Mouse (Mus musculus) heart, postnatal 25 days (tissue): ENCODE data around the gene Mamdc2. TPM values are rescaled to one million over a fixed set of nuclear protein-coding genes. Genes with fewer than 3 reads are reported as not detected.
"Not testable (repeated sequence)": the region's sequence is repeated elsewhere in the genome, so short reads cannot be mapped to it uniquely, and the experiment has no call there.

ENCODE experiments used
- DNase-seq: peaks from one replicate; pipeline ENCODE4 v3.0.0; 2022; ENCODE audit warnings: low spot score
- intact Hi-C: fragments of 180-260 bp; cut with DNase I; formaldehyde crosslinking; loops from one replicate; pipeline ENCODE4 v1.15.1; 2025
- total RNA-seq, 2 experiments: library from RNA; stranded (reverse); gene quantifications; 2 replicates each; pipeline ENCODE4 v1.2.3; 2021

Mamdc2 gene
- total RNA-seq, result 1 to 10 TPM; 2.0 to 2.7 TPM

GRCm38 (mm10) chr19:23447988-23448497 lies at the start of gene Mamdc2:
TSS of gene Mamdc2 (minus strand) at chr19:23448442.
- no peak for DNase-seq

GRCm38 (mm10) chr19:23498011-23498410 lies 49.8 kb upstream of the Mamdc2 start:
- intact Hi-C loops, result no loop called here
- DNase-seq, result no peak

More at GRCm38 (mm10) chr19:23447988-23448497, at the start of gene Mamdc2:
- intact Hi-C loops, result no loop called here

- intact Hi-C loops, result no loop called here
- DNase-seq, result no peak
Observed at GRCm38 (mm10) chr19:23497171-23497917, 49.1 kb upstream of the Mamdc2 start.

- intact Hi-C loops, result no loop called here
Observed at GRCm38 (mm10) chr19:23496536-23496935, 48.3 kb upstream of the Mamdc2 start.

DNA sequence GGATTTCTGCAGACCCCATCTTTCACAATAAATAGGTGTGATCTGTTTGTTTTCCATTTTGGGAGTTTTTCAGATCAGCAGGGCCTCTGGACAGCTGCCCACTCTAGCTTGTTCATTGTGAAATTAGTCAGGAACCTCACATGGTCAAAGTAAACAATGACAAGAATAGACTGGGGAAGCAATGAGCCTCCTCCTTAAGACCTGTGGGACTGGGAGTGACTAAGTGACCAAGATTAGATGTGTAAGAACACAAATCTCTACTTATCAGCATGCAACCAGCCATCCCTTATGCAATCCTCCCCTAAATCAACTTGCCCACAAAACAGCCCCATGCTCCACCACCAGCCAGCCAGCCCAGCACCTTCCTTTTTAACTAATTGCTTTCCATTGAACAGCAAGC lies 44.4 kb upstream of the Mamdc2 start:
- DNase-seq, result no peak

More at GRCm38 (mm10) chr19:23496536-23496935, 48.3 kb upstream of the Mamdc2 start:
- no peak for DNase-seq

DNA sequence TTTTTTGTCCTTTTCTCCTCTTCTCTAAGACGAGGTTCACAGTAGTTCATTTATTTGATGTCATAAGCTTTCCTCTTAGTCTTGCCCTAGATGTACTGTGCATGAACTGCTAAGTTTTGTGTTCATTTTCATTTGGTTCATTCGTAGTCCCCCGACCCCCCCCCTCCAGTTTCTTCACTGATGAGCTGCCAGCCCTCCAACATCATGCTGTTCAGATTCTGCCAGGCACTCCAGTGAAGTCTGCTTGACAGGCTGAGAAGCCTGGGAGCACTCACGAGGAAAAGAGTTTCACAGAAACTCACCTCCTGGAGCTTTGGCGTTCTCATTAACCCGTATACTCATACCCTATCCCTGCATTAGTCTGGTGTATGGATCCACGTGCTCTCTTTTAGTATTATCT lies 42.5 kb upstream of the Mamdc2 start:
- intact Hi-C loops, DNase-seq: not testable (repeated sequence)

More for the DNA sequence above, 44.4 kb upstream of the Mamdc2 start:
- intact Hi-C loops, result no loop called here

- DNase-seq, result peak; percentile 23
- intact Hi-C loops, result no loop called here
Observed at GRCm38 (mm10) chr19:23489780-23490179, 41.5 kb upstream of the Mamdc2 start.

- intact Hi-C loops, result no loop called here
- DNase-seq, result no peak
Observed at GRCm38 (mm10) chr19:23487421-23487820, 39.2 kb upstream of the Mamdc2 start.

- intact Hi-C loops, result no loop called here
- DNase-seq, result no peak
Observed at GRCm38 (mm10) chr19:23486631-23487270, 38.5 kb upstream of the Mamdc2 start.

DNA sequence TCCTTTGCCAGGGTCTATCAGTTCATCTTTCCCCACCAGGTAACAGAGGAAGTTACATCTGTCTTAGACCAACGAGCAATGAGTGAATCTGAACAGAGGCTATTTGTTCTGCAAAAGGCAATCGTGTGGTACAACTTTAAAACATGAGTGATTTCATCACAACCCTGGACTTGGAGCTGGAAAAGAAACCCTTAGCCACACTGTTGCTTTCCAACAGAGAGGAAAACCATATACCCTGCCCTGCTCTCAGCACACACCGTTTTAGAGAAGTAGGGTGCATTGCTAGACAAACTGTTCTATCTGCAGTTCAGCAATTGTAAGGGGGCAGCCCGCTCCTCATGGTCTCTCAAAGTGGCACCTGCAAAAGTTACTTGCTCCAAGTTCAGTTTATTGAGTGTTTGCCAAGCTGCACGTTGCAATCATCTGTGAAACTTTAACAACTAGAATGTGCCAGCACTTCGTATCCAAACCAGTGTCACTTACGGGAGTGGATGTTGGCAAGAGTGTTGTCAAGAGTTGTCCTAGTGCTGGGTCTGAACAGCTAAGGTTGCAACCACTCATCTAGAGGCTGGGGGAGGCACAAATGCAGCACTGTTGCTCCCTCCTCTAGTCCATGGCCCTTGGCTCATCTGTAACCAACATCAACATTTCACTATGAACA lies 37.8 kb upstream of the Mamdc2 start:
- intact Hi-C loops, result no loop called here
- DNase-seq, result no peak

- DNase-seq, intact Hi-C loops: not testable (repeated sequence)
Observed at GRCm38 (mm10) chr19:23482571-23482970, 34.3 kb upstream of the Mamdc2 start.

DNA sequence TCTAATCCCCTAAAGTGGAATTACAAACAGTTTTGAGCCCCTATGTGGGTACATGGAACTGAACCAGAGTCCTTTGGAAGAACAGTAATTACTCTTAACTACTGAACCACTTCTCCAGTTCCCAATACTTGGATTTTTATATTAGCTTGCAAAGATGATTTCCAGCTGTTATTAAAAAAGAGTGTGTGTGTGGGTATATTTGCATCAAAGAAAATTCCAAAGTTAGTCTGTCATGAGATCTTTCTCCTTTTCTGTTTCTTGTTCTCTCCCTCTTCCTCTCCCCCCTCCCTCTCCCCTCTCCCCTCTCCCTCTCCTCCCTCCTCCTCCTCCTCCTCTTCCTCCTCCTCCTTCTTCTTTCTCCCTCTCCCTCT lies 31.3 kb upstream of the Mamdc2 start:
- intact Hi-C loops, result loop anchor here (1.0 kb wide), 1 partner anchor 44 kb away; no protein-coding TSS in a partner anchor
- no peak for DNase-seq

DNA sequence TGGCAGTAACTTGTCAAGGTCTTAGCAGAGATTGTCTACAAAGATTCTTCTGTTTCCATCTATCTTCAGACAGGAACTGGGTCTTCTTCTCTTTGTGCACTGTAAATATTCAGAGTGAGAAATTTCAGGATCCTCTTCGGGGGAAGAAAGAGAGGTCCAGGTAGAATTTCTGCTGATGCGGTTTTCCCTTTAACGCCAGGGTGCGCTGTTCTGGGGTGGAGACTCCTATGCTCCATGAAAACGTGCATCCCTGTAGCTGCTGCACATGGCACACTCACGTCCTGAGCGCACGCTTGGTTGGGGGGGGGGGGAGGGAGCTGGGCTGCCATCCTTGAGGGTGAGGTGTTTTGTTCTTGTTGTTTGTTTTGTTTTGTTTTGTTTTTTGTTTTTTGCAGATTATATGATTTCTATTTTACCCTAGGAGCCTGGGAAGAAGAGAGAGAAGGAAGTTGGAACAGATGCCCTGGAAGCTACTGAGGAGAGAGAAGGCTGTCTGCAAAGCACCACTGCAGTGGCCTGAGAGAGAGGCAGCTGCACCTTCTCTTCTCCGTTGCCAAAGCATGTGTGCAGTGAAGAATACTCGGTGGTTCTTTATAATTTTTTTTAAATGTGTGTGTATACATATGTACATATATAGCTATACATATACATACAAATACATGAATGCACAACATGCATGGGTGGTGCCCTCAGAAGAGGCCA lies 30.8 kb upstream of the Mamdc2 start:
- intact Hi-C loops, result loop anchor here (1.0 kb wide), 1 partner anchor 44 kb away; no protein-coding TSS in a partner anchor
- DNase-seq, result no peak

DNA sequence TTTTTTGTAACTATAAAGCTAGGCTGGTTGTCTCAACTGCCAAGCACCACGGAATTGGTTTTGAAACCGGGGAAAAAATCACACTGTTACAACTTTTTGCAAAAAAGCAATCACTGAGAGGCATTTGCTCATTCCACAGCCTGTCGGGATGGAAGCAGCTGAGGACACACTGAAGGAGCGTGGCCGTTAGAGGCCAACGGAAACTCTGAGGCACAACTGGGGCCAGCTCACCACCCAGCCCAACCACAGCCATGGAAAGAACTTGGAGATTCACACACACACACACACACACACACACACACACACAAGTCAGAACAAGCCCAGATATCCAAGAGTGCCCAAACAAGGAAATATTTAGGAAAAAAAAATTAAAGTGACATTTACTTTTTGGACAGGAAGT lies 29.6 kb upstream of the Mamdc2 start:
- DNase-seq, result peak; percentile 20
- intact Hi-C loops, result no loop called here

DNA sequence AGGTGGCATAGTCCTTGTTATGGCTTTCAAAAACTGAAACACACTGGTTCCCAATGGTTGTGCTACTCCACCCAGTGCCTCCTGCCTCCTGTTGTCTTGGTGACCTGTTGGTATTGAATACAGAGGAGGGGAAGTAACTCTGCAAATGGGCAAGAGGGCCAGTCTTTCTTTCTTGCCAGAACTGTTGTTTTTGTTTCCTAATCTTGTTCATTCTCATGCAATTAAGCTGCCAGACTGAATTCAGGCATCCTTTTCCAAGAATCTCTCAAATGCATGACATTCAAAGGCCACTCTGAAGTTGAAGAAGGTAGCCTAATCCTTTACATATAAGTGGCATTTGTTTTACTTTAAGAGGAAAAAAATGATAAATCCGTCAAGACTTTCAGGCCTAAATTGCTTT lies 19.6 kb upstream of the Mamdc2 start:
- intact Hi-C loops, result no loop called here
- DNase-seq, result no peak

- intact Hi-C loops, result no loop called here
- no peak for DNase-seq
Observed at GRCm38 (mm10) chr19:23467011-23467410, 18.8 kb upstream of the Mamdc2 start.

DNA sequence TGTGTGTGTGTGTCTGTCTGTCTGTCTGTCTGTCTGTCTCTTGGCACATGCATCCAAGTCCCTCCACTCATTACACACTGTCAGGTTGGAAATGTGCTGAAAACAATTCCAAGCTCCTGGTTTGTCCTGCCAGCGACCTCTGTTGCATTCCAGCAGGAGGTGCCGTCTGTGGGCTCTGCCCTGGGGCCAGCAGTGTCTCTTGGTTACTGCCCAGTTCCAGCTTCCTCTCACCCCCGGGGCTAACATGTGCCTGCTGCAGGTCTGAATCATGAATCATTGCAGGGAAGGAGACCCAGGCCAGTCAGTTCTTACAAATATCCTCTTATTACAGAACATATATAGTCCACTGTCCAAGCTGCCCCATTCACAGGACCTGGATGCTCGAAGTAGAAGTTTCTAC lies 9.2 kb upstream of the Mamdc2 start:
- intact Hi-C loops, result no loop called here
- no peak for DNase-seq

DNA sequence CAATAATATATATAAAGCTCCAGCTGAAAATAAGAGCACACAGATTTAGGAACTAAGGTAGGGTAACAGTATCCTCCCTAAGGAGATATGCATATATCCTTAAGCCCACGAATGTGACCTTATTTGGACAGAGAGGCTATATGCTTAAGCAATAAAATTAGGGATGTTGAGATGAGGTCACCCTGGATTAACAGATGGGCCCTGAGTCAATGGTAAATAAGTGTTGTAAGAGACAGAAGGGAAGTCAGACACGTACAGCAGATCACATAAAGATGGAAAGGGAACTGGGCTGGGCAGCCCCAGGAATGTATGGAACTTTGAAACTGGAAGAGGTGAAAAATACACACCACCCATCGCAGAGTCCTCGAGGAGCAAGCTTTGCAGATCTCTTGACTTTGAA lies 3.1 kb upstream of the Mamdc2 start:
- DNase-seq, result no peak
- intact Hi-C loops, result no loop called here

DNA sequence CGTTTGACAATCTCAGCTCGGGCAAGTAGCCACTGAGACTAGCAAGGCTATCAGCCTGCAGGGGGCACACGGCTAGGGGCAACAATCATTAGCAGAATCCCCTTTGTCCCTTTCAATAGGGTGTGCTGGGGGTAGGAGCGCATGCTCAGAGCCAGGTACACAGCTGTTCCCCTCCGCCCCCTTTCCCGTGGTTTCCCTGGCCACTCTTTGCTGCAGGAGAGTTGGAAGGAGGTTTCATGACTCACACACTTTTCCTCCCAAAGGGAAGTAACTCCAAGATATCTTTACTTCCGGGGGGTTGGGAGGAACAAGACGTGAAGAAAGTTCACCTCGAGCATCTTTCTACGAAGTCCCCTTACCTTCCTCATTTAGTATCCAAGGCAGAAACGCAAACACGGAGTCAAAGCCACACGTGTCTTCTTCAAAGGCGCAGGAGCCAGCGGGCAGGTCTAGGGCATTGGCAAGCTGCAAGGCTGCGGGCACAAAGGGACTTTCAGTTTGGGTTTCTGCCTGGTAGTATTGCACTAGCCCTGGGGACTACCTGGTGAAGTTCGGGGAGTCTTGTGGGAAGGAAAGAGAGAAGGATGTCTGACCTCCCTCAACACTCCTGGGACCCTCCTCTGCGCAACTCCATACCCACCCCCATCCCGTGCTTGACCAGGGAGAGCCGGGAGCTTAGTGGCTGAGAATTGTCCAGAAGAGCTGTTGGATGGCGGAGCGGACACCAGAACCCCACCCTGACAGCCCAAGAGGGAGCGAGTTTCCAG lies 838 bp downstream of the Mamdc2 start:
- DNase-seq, result no peak
- intact Hi-C loops, result no loop called here
